Mouse (Mus musculus) thymus, adult 2 months (tissue): ENCODE results near the gene Amigo1.

ENCODE experiments used
- CTCF ChIP-seq: fragments of 200-500 bp; IDR thresholded peaks from 2 replicates; pipeline ENCODE4 v1.5.1; 2012; ENCODE audit warnings: mild to moderate bottlenecking, control low read depth, low read length, moderate library complexity, borderline replicate concordance; ENCODE audit not compliant: control insufficient read depth, poor library complexity, insufficient read depth; ENCODE audit errors: extremely low read depth
- POLR2A ChIP-seq: fragments of 200-500 bp; IDR thresholded peaks from 2 replicates; pipeline ENCODE4 v1.6.1; 2012; ENCODE audit warnings: mild to moderate bottlenecking, low read length, control low read depth, moderate library complexity; ENCODE audit not compliant: control insufficient read depth, poor library complexity, insufficient read depth; ENCODE audit errors: extremely low read depth

GRCm38 (mm10) chr3:108169199-108169598 is 16.9 kb upstream of the Amigo1 start:
- TF ChIP-seq CTCF (no peak), POLR2A (no peak)
